Mouse (Mus musculus): ENCODE results near the gene Myo5a. TPM values are rescaled to one million over a fixed set of nuclear protein-coding genes. Genes with fewer than 3 reads are reported as not detected.
"Not testable (repeated sequence)": the region's sequence is repeated elsewhere in the genome, so short reads cannot be mapped to it uniquely, and the experiment has no call there.

Myo5a gene
- polyA plus RNA-seq, 1 experiment from 2014 or later, result 13.4 TPM

GRCm38 (mm10) chr9:75243052-75243451 is 172.2 kb downstream of the Myo5a start:
- H3K36me3 ChIP-seq, result peaks cover 10% of the 10 kb centered on the region
- no peaks in the 10 kb centered on the region for H3K9me3 ChIP-seq
- H3K4me2 ChIP-seq, result no peak overlapping the region
- WGBS, result 61% methylated on average over 6 of the region's 6 CpGs
- no peak overlapping the region for H3K4me3 ChIP-seq
- no peaks in the 10 kb centered on the region for H3K27me3 ChIP-seq
- peaks cover 25% of the 10 kb centered on the region for H3K4me1 ChIP-seq
- no peak for ATAC-seq (ENCODE audit: borderline replicate concordance, extremely low read depth, low FRiP score, low TSS enrichment)
- H3K27ac ChIP-seq, result peak overlapping the region; percentile 80
- no peak overlapping the region for H3K9ac ChIP-seq

- peak; percentile 78 for ATAC-seq (ENCODE audit: borderline replicate concordance, extremely low read depth, low FRiP score, low TSS enrichment)
- Histone ChIP-seq H3K4me3 (no peak overlapping the region), H3K9ac (no peak overlapping the region), H3K9me3 (no peaks in the 10 kb centered on the region), H3K27ac (peak overlapping the region; percentile 80), H3K27me3 (no peaks in the 10 kb centered on the region), H3K4me1 (peaks cover 25% of the 10 kb centered on the region), H3K36me3 (peaks cover 13% of the 10 kb centered on the region), H3K4me2 (no peak overlapping the region)
- WGBS, result 10% methylated on average over 5 of the region's 5 CpGs
Measured at GRCm38 (mm10) chr9:75243730-75244406, 173.1 kb downstream of the Myo5a start.

GRCm38 (mm10) chr9:75244527-75244926 is 173.7 kb downstream of the Myo5a start:
- no peaks in the 10 kb centered on the region for H3K9me3 ChIP-seq
- no peaks in the 10 kb centered on the region for H3K27me3 ChIP-seq
- ATAC-seq (ENCODE audit: borderline replicate concordance, extremely low read depth, low FRiP score, low TSS enrichment), result no peak
- peaks cover 25% of the 10 kb centered on the region for H3K4me1 ChIP-seq
- H3K4me2 ChIP-seq, result no peak overlapping the region
- H3K36me3 ChIP-seq, result peaks cover 14% of the 10 kb centered on the region
- H3K27ac ChIP-seq, result peak overlapping the region; percentile 44
- H3K4me3 ChIP-seq, result no peak overlapping the region
- whole genome bisulfite sequencing, result 53% methylated on average over 4 of the region's 4 CpGs
- no peak overlapping the region for H3K9ac ChIP-seq

- H3K9me3 ChIP-seq, result no peaks in the 10 kb centered on the region
- H3K4me2 ChIP-seq, result no peak overlapping the region
- H3K36me3 ChIP-seq, result peaks cover 27% of the 10 kb centered on the region
- no peaks in the 10 kb centered on the region for H3K27me3 ChIP-seq
- H3K27ac ChIP-seq, result no peak overlapping the region
- peaks cover 25% of the 10 kb centered on the region for H3K4me1 ChIP-seq
- no peak overlapping the region for H3K4me3 ChIP-seq
- no peak overlapping the region for H3K9ac ChIP-seq
- 88% methylated on average over 13 of the region's 13 CpGs for WGBS
- no peak for ATAC-seq (ENCODE audit: borderline replicate concordance, extremely low read depth, low FRiP score, low TSS enrichment)
Measured at GRCm38 (mm10) chr9:75246080-75246930, 175.5 kb downstream of the Myo5a start.

- Histone ChIP-seq H3K27me3 (no peaks in the 10 kb centered on the region), H3K27ac (no peak overlapping the region), H3K4me1 (peaks cover 16% of the 10 kb centered on the region), H3K4me3 (no peak overlapping the region), H3K4me2 (no peak overlapping the region), H3K36me3 (peaks cover 27% of the 10 kb centered on the region), H3K9me3 (no peaks in the 10 kb centered on the region), H3K9ac (no peak overlapping the region)
- no peak for ATAC-seq (ENCODE audit: borderline replicate concordance, extremely low read depth, low FRiP score, low TSS enrichment)
- 83% methylated on average over 6 of the region's 6 CpGs for WGBS
Measured at GRCm38 (mm10) chr9:75247870-75248269, 177.1 kb downstream of the Myo5a start.

- Histone ChIP-seq H3K9me3 (no peaks in the 10 kb centered on the region), H3K27ac (no peak overlapping the region), H3K9ac (no peak overlapping the region), H3K36me3 (peaks cover 27% of the 10 kb centered on the region), H3K4me3 (no peak overlapping the region), H3K4me1 (peaks cover 11% of the 10 kb centered on the region; the same call in 1 of the 2 replicates), H3K4me2 (no peak overlapping the region), H3K27me3 (no peaks in the 10 kb centered on the region)
- WGBS, result 65% methylated on average over 1 of the region's 1 CpGs
- ATAC-seq (ENCODE audit: borderline replicate concordance, extremely low read depth, low FRiP score, low TSS enrichment), result no peak
Measured at GRCm38 (mm10) chr9:75248359-75248758, 177.5 kb downstream of the Myo5a start.

- no peak overlapping the region for H3K4me2 ChIP-seq
Measured at GRCm38 (mm10) chr9:75248874-75249273, 178.1 kb downstream of the Myo5a start.

GRCm38 (mm10) chr9:75253158-75253557 is 182.3 kb downstream of the Myo5a start:
- H3K36me3 ChIP-seq, result peaks cover 22% of the 10 kb centered on the region
- H3K4me1 ChIP-seq, result peaks cover 20% of the 10 kb centered on the region
- H3K4me2 ChIP-seq; H3K9me3 ChIP-seq; H3K27me3 ChIP-seq; H3K4me3 ChIP-seq; H3K27ac ChIP-seq; ATAC-seq (ENCODE audit: borderline replicate concordance, extremely low read depth, low FRiP score, low TSS enrichment); H3K9ac ChIP-seq: not testable (repeated sequence)
- WGBS, result 60% methylated on average over 6 of the region's 6 CpGs

More at GRCm38 (mm10) chr9:75248874-75249273, 178.1 kb downstream of the Myo5a start:
- H3K9ac ChIP-seq, result no peak overlapping the region
- no peaks in the 10 kb centered on the region for H3K27me3 ChIP-seq
- peaks cover 10% of the 10 kb centered on the region; the same call in 1 of the 2 replicates for H3K4me1 ChIP-seq
- H3K36me3 ChIP-seq, result peaks cover 27% of the 10 kb centered on the region
- no peaks in the 10 kb centered on the region for H3K9me3 ChIP-seq
- no peak overlapping the region for H3K27ac ChIP-seq
- ATAC-seq (ENCODE audit: borderline replicate concordance, extremely low read depth, low FRiP score, low TSS enrichment), result no peak
- H3K4me3 ChIP-seq, result no peak overlapping the region

- H3K4me2 ChIP-seq, result no peak overlapping the region
- no peaks in the 10 kb centered on the region for H3K9me3 ChIP-seq
- peaks cover 23% of the 10 kb centered on the region; the same call in 1 of the 2 replicates for H3K36me3 ChIP-seq
- peak overlapping the region; percentile 61 for H3K27ac ChIP-seq
- no peak overlapping the region for H3K4me3 ChIP-seq
- no peak for ATAC-seq (ENCODE audit: borderline replicate concordance, extremely low read depth, low FRiP score, low TSS enrichment)
- H3K9ac ChIP-seq, result no peak overlapping the region
- WGBS, result 40% methylated on average over 3 of the region's 3 CpGs
- H3K27me3 ChIP-seq, result no peaks in the 10 kb centered on the region
- peaks cover 20% of the 10 kb centered on the region for H3K4me1 ChIP-seq
Measured at GRCm38 (mm10) chr9:75253766-75254165, 183.0 kb downstream of the Myo5a start.

- ATAC-seq (ENCODE audit: borderline replicate concordance, extremely low read depth, low FRiP score, low TSS enrichment), result peak; percentile 69
- H3K4me3 ChIP-seq, result no peak overlapping the region
- H3K9me3 ChIP-seq, result no peaks in the 10 kb centered on the region
- H3K36me3 ChIP-seq, result peaks cover 28% of the 10 kb centered on the region; the same call in 1 of the 2 replicates
- H3K4me2 ChIP-seq, result no peak overlapping the region
- 39% methylated on average over 13 of the region's 13 CpGs for WGBS
- no peak overlapping the region for H3K9ac ChIP-seq
- no peaks in the 10 kb centered on the region for H3K27me3 ChIP-seq
- peaks cover 20% of the 10 kb centered on the region for H3K4me1 ChIP-seq
- peak overlapping the region; percentile 66 for H3K27ac ChIP-seq
Measured at GRCm38 (mm10) chr9:75254196-75254955, 183.6 kb downstream of the Myo5a start.

GRCm38 (mm10) chr9:75255820-75256545 is 185.2 kb downstream of the Myo5a start:
- no peaks in the 10 kb centered on the region for H3K27me3 ChIP-seq
- 82% methylated on average over 14 of the region's 14 CpGs for WGBS
- H3K9me3 ChIP-seq, result no peaks in the 10 kb centered on the region
- H3K4me3 ChIP-seq, result no peak overlapping the region
- H3K36me3 ChIP-seq, result peaks cover 18% of the 10 kb centered on the region; the same call in 1 of the 2 replicates
- no peak overlapping the region for H3K4me2 ChIP-seq
- H3K9ac ChIP-seq, result no peak overlapping the region
- ATAC-seq (ENCODE audit: borderline replicate concordance, extremely low read depth, low FRiP score, low TSS enrichment), result no peak
- H3K4me1 ChIP-seq, result peaks cover 20% of the 10 kb centered on the region
- H3K27ac ChIP-seq, result peak overlapping the region; percentile 13; the same call in 1 of the 2 replicates

Data from lung, embryonic 15.5 days (tissue).